Mouse (Mus musculus) thymus, adult 2 months (tissue): ENCODE data around the gene Olfr575.

Experiments used
- CTCF ChIP-seq: fragments of 200-500 bp; IDR thresholded peaks from 2 replicates; pipeline ENCODE4 v1.5.1; 2012; ENCODE audit warnings: mild to moderate bottlenecking, control low read depth, low read length, moderate library complexity, borderline replicate concordance; ENCODE audit not compliant: control insufficient read depth, poor library complexity, insufficient read depth; ENCODE audit errors: extremely low read depth
- POLR2A ChIP-seq: fragments of 200-500 bp; IDR thresholded peaks from 2 replicates; pipeline ENCODE4 v1.6.1; 2012; ENCODE audit warnings: mild to moderate bottlenecking, low read length, control low read depth, moderate library complexity; ENCODE audit not compliant: control insufficient read depth, poor library complexity, insufficient read depth; ENCODE audit errors: extremely low read depth

- TF ChIP-seq CTCF (no peak), POLR2A (no peak)
Observed at GRCm38 (mm10) chr7:102943417-102943816, 15.2 kb downstream of the Olfr575 start.
